Mouse (Mus musculus) lung, postnatal 0 days (tissue): ENCODE data around the gene Sstr2.

Experiments
- CTCF ChIP-seq: IDR thresholded peaks from 2 replicates; pipeline ENCODE4 v1.5.1; 2016; ENCODE audit warnings: antibody characterized with exemption, mild to moderate bottlenecking
- EP300 ChIP-seq: IDR thresholded peaks from 2 replicates; pipeline ENCODE4 v1.6.1; 2016; ENCODE audit warnings: antibody characterized with exemption, mild to moderate bottlenecking, control low read depth

- no peak for TF ChIP-seq CTCF
- no peak for TF ChIP-seq EP300
Observed at GRCm38 (mm10) chr11:113666205-113666604, 47.1 kb downstream of the Sstr2 start.
